Mouse (Mus musculus) heart, postnatal 0 days (tissue): ENCODE data around the gene Gzmg.

Experiments used
- CTCF ChIP-seq: IDR thresholded peaks from 2 replicates; pipeline ENCODE4 v1.5.1; 2016; ENCODE audit warnings: antibody characterized with exemption, control low read depth, low read depth
- EP300 ChIP-seq: IDR thresholded peaks from 2 replicates; pipeline ENCODE4 v1.6.1; 2016; ENCODE audit warnings: antibody characterized with exemption, low read depth

DNA sequence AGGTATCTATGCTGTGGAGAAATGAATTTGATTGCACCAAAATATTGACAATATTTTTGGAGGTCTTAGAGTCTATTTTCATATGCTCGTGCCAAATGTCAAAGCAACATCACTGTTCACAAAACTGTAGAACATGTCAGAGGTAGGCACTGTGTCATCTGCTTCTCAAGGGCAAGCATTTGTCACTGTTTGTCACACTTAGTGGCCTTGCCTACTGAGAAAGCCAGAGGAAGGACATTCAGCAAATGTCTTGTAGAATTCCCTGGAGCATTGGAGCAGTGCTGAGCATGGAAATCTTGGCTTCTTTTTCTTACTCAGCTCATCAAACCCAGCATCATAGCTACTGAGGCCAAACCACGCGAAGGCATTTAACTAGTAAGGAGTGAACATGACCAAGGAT lies 35.9 kb downstream of the Gzmg start:
- TF ChIP-seq CTCF (no peak), EP300 (no peak)
